Mouse (Mus musculus): ENCODE data around the gene Mrpl33. TPM values are rescaled to one million over a fixed set of nuclear protein-coding genes. Genes with fewer than 3 reads are reported as not detected.

Gene Mrpl33
- 323 and 328 TPM in 2 replicates for polyA plus RNA-seq (2014; fragmentation: Nextera tagmentation; extraction: Ambion mirVana)

GRCm38 (mm10) chr5:31596481-31597429 is at the start of gene Mrpl33:
Gene Mrpl33 (plus strand): TSS chr5:31596935.
- Histone ChIP-seq H3K9me3 (replicated peaks; ENCODE audit: control insufficient read depth, low read length) (no peaks in the 10 kb centered on the region), H3K4me1 (ENCODE audit: control insufficient read depth, insufficient read depth, low read length) (0 out of 2 replicates have a peak, but pooled peaks cover 4% of the 10 kb centered on the region), H3K36me3 (ENCODE audit: control insufficient read depth, insufficient read depth, low read length) (no peaks in the 10 kb centered on the region), H3K27me3 (ENCODE audit: control insufficient read depth, insufficient read depth, low read length) (no peaks in the 10 kb centered on the region), H3K4me3 (ENCODE audit: low read depth, low read length) (peak within 1 kb of the TSS; percentile 52), H3K27ac (ENCODE audit: low read depth, low read length) (peak within 1 kb of the TSS; percentile 47; the same call in 1 of the 2 replicates), H3K9ac (ENCODE audit: low read depth, low read length) (peak within 1 kb of the TSS; percentile 73), H3K4me2 (peak within 1 kb of the TSS; percentile 88)
- WGBS (ENCODE audit: insufficient replicate concordance) = 6% methylated on average over 26 of the region's 26 CpGs
- peak; percentile 57; the same call in 1 of the 2 replicates for ATAC-seq (replicated peaks; ENCODE audit: insufficient number of reproducible peaks, low FRiP score, low TSS enrichment)

GRCm38 (mm10) chr5:31559401-31559800 is 37.3 kb upstream of the Mrpl33 start:
- Histone ChIP-seq H3K9me3 (replicated peaks; ENCODE audit: control insufficient read depth, low read length) (no peaks in the 10 kb centered on the region), H3K9ac (ENCODE audit: low read depth, low read length) (no peak overlapping the region), H3K36me3 (ENCODE audit: control insufficient read depth, insufficient read depth, low read length) (peaks cover 8% of the 10 kb centered on the region), H3K4me2 (no peak overlapping the region), H3K4me1 (ENCODE audit: control insufficient read depth, insufficient read depth, low read length) (peaks cover 4% of the 10 kb centered on the region), H3K4me3 (ENCODE audit: low read depth, low read length) (no peak overlapping the region), H3K27ac (ENCODE audit: low read depth, low read length) (no peak overlapping the region), H3K27me3 (ENCODE audit: control insufficient read depth, insufficient read depth, low read length) (no peaks in the 10 kb centered on the region)
- 56% methylated on average over 1 of the region's 1 CpGs for WGBS (ENCODE audit: insufficient replicate concordance)
- ATAC-seq (replicated peaks; ENCODE audit: insufficient number of reproducible peaks, low FRiP score, low TSS enrichment) = no peak

GRCm38 (mm10) chr5:31560352-31560751 is 36.4 kb upstream of the Mrpl33 start:
- H3K36me3 ChIP-seq (ENCODE audit: control insufficient read depth, insufficient read depth, low read length) = peaks cover 8% of the 10 kb centered on the region
- H3K4me2 ChIP-seq = no peak overlapping the region
- no peaks in the 10 kb centered on the region for H3K27me3 ChIP-seq (ENCODE audit: control insufficient read depth, insufficient read depth, low read length)
- peaks cover 10% of the 10 kb centered on the region for H3K4me1 ChIP-seq (ENCODE audit: control insufficient read depth, insufficient read depth, low read length)
- WGBS (ENCODE audit: insufficient replicate concordance) = 93% methylated on average over 2 of the region's 2 CpGs
- no peak for ATAC-seq (replicated peaks; ENCODE audit: insufficient number of reproducible peaks, low FRiP score, low TSS enrichment)
- H3K9ac ChIP-seq (ENCODE audit: low read depth, low read length) = no peak overlapping the region
- H3K4me3 ChIP-seq (ENCODE audit: low read depth, low read length) = no peak overlapping the region
- no peak overlapping the region for H3K27ac ChIP-seq (ENCODE audit: low read depth, low read length)
- H3K9me3 ChIP-seq (replicated peaks; ENCODE audit: control insufficient read depth, low read length) = no peaks in the 10 kb centered on the region

- no peak overlapping the region for H3K4me2 ChIP-seq
- H3K36me3 ChIP-seq (ENCODE audit: control insufficient read depth, insufficient read depth, low read length) = peaks cover under 1% of the 10 kb centered on the region
- no peaks in the 10 kb centered on the region for H3K27me3 ChIP-seq (ENCODE audit: control insufficient read depth, insufficient read depth, low read length)
- no peak overlapping the region for H3K27ac ChIP-seq (ENCODE audit: low read depth, low read length)
- no peak overlapping the region for H3K4me3 ChIP-seq (ENCODE audit: low read depth, low read length)
- WGBS (ENCODE audit: insufficient replicate concordance) = 77% methylated on average over 7 of the region's 7 CpGs
- H3K4me1 ChIP-seq (ENCODE audit: control insufficient read depth, insufficient read depth, low read length) = peaks cover 11% of the 10 kb centered on the region
- ATAC-seq (replicated peaks; ENCODE audit: insufficient number of reproducible peaks, low FRiP score, low TSS enrichment) = no peak
- H3K9ac ChIP-seq (ENCODE audit: low read depth, low read length) = no peak overlapping the region
- no peaks in the 10 kb centered on the region for H3K9me3 ChIP-seq (replicated peaks; ENCODE audit: control insufficient read depth, low read length)
Observed at GRCm38 (mm10) chr5:31562036-31562666, 34.6 kb upstream of the Mrpl33 start.

- Histone ChIP-seq H3K4me2 (no peak overlapping the region), H3K4me3 (ENCODE audit: low read depth, low read length) (no peak overlapping the region)
- 7% methylated on average over 6 of the region's 6 CpGs for WGBS (ENCODE audit: insufficient replicate concordance)
Observed at GRCm38 (mm10) chr5:31563496-31563895, 33.2 kb upstream of the Mrpl33 start.

GRCm38 (mm10) chr5:31563905-31564304 is 32.8 kb upstream of the Mrpl33 start:
- Histone ChIP-seq H3K27me3 (ENCODE audit: control insufficient read depth, insufficient read depth, low read length) (no peaks in the 10 kb centered on the region), H3K4me2 (no peak overlapping the region), H3K9ac (ENCODE audit: low read depth, low read length) (peak overlapping the region; percentile 13; the same call in 1 of the 2 replicates), H3K27ac (ENCODE audit: low read depth, low read length) (no peak overlapping the region), H3K4me1 (ENCODE audit: control insufficient read depth, insufficient read depth, low read length) (peaks cover 20% of the 10 kb centered on the region), H3K36me3 (ENCODE audit: control insufficient read depth, insufficient read depth, low read length) (no peaks in the 10 kb centered on the region), H3K4me3 (ENCODE audit: low read depth, low read length) (no peak overlapping the region), H3K9me3 (replicated peaks; ENCODE audit: control insufficient read depth, low read length) (no peaks in the 10 kb centered on the region)
- ATAC-seq (replicated peaks; ENCODE audit: insufficient number of reproducible peaks, low FRiP score, low TSS enrichment) = no peak
- 40% methylated on average over 7 of the region's 7 CpGs for WGBS (ENCODE audit: insufficient replicate concordance)

More at GRCm38 (mm10) chr5:31563496-31563895, 33.2 kb upstream of the Mrpl33 start:
- ATAC-seq (replicated peaks; ENCODE audit: insufficient number of reproducible peaks, low FRiP score, low TSS enrichment) = no peak
- Histone ChIP-seq H3K9me3 (replicated peaks; ENCODE audit: control insufficient read depth, low read length) (no peaks in the 10 kb centered on the region), H3K36me3 (ENCODE audit: control insufficient read depth, insufficient read depth, low read length) (no peaks in the 10 kb centered on the region), H3K27me3 (ENCODE audit: control insufficient read depth, insufficient read depth, low read length) (no peaks in the 10 kb centered on the region), H3K9ac (ENCODE audit: low read depth, low read length) (peak overlapping the region; percentile 13; the same call in 1 of the 2 replicates), H3K4me1 (ENCODE audit: control insufficient read depth, insufficient read depth, low read length) (peaks cover 18% of the 10 kb centered on the region), H3K27ac (ENCODE audit: low read depth, low read length) (no peak overlapping the region)

GRCm38 (mm10) chr5:31564976-31565375 is 31.8 kb upstream of the Mrpl33 start:
- Histone ChIP-seq H3K9me3 (replicated peaks; ENCODE audit: control insufficient read depth, low read length) (no peaks in the 10 kb centered on the region), H3K27ac (ENCODE audit: low read depth, low read length) (0 out of 2 replicates have a peak overlapping the region, but pooled peaks have one; percentile 32), H3K27me3 (ENCODE audit: control insufficient read depth, insufficient read depth, low read length) (no peaks in the 10 kb centered on the region), H3K4me2 (no peak overlapping the region), H3K4me1 (ENCODE audit: control insufficient read depth, insufficient read depth, low read length) (peaks cover 23% of the 10 kb centered on the region), H3K4me3 (ENCODE audit: low read depth, low read length) (no peak overlapping the region), H3K36me3 (ENCODE audit: control insufficient read depth, insufficient read depth, low read length) (no peaks in the 10 kb centered on the region), H3K9ac (ENCODE audit: low read depth, low read length) (no peak overlapping the region)
- ATAC-seq (replicated peaks; ENCODE audit: insufficient number of reproducible peaks, low FRiP score, low TSS enrichment) = no peak; the same call in 1 of the 2 replicates
- 54% methylated on average over 4 of the region's 4 CpGs for WGBS (ENCODE audit: insufficient replicate concordance)

GRCm38 (mm10) chr5:31566026-31566425 is 30.7 kb upstream of the Mrpl33 start:
- ATAC-seq (replicated peaks; ENCODE audit: insufficient number of reproducible peaks, low FRiP score, low TSS enrichment) = no peak
- Histone ChIP-seq H3K9me3 (replicated peaks; ENCODE audit: control insufficient read depth, low read length) (no peaks in the 10 kb centered on the region), H3K36me3 (ENCODE audit: control insufficient read depth, insufficient read depth, low read length) (no peaks in the 10 kb centered on the region), H3K4me1 (ENCODE audit: control insufficient read depth, insufficient read depth, low read length) (peaks cover 31% of the 10 kb centered on the region), H3K4me2 (no peak overlapping the region), H3K9ac (ENCODE audit: low read depth, low read length) (no peak overlapping the region), H3K27me3 (ENCODE audit: control insufficient read depth, insufficient read depth, low read length) (no peaks in the 10 kb centered on the region), H3K4me3 (ENCODE audit: low read depth, low read length) (no peak overlapping the region), H3K27ac (ENCODE audit: low read depth, low read length) (no peak overlapping the region)
- WGBS (ENCODE audit: insufficient replicate concordance) = 88% methylated on average over 7 of the region's 7 CpGs
